Mouse (Mus musculus) frontal cortex, adult (tissue): ENCODE data around the gene Birc3.

Experiments
- ATAC-seq: cut with Nextera tagmentation; 2 replicates; pipeline ENCODE4 v1.9.2; 2017; ENCODE audit warnings: mild to moderate bottlenecking, moderate library complexity, mixed read lengths; ENCODE audit not compliant: low TSS enrichment

Gene Birc3

DNA sequence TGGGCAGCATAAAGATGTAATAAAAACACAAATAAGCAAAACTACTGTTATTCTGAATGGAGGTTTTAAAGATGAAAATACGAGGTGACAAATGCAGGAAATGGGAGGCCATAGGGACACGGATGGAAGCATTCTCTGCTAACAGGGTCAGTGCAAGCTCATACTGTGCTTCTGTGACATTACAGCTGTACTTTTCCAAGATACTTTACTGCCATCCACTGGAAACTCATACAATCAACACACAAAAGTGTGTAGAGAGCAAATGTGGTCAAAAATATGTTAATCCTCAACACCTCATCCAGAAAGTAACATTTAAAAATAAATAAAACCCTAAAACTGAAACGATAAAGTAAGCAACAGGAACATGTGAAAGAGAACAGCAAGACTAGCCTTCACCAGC, 50.2 kb downstream of the Birc3 start:
- ATAC-seq: no peak

DNA sequence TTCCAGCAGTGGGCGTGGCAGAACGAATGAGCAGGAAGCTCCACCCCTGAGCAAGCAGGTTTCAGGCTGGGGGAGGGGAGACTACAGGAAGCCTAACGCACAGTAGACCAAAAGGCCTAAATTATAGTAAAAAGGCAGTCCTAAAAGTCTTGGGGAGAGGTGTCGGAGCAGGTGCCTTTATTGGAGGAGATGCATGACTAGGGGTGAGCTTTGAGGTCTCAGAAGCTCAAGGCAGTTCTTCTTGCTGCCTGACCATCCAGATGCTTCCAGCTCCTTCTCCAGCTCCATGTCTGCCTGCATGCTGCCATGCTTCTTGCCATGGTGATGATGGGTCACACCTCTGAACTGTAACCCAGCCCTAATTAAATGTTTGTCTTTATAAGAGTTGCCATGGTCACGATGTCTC, 67.9 kb downstream of the Birc3 start:
- no peak for ATAC-seq
